Mouse (Mus musculus) cerebellum, adult 9-11 months (tissue): ENCODE results near the gene Qsox1.

Source experiments
- DNase-seq: peaks from one replicate; pipeline ENCODE4 v3.0.0; 2022

Gene Qsox1

GRCm38 (mm10) chr1:155798000-155798399, 14.7 kb downstream of the Qsox1 start:
- DNase-seq, result no peak

- DNase-seq, result no peak
Observed at GRCm38 (mm10) chr1:155797425-155797824, 15.3 kb downstream of the Qsox1 start.

GRCm38 (mm10) chr1:155796757-155797405, 15.8 kb downstream of the Qsox1 start:
- DNase-seq, result no peak

- DNase-seq, result no peak
Observed at GRCm38 (mm10) chr1:155795791-155796233, 16.9 kb downstream of the Qsox1 start.

- DNase-seq, result no peak
Observed at GRCm38 (mm10) chr1:155794855-155795254, 17.8 kb downstream of the Qsox1 start.

GRCm38 (mm10) chr1:155791919-155792318, 20.8 kb downstream of the Qsox1 start:
- no peak for DNase-seq

GRCm38 (mm10) chr1:155790111-155790974, 22.3 kb downstream of the Qsox1 start:
- DNase-seq, result peak; percentile 77

- no peak for DNase-seq
Observed at GRCm38 (mm10) chr1:155785886-155786285, 26.8 kb downstream of the Qsox1 start.

- no peak for DNase-seq
Observed at GRCm38 (mm10) chr1:155784343-155785205, 28.1 kb downstream of the Qsox1 start.

GRCm38 (mm10) chr1:155782382-155782781, 30.3 kb downstream of the Qsox1 start:
- DNase-seq, result no peak

- no peak for DNase-seq
Observed at GRCm38 (mm10) chr1:155777641-155778625, 34.8 kb downstream of the Qsox1 start.

- no peak for DNase-seq
Observed at GRCm38 (mm10) chr1:155759167-155759566, 53.5 kb downstream of the Qsox1 start.

GRCm38 (mm10) chr1:155758711-155759110, 54.0 kb downstream of the Qsox1 start:
- no peak for DNase-seq

GRCm38 (mm10) chr1:155757621-155758020, 55.1 kb downstream of the Qsox1 start:
- no peak for DNase-seq

GRCm38 (mm10) chr1:155753411-155753810, 59.3 kb downstream of the Qsox1 start:
- no peak for DNase-seq

- no peak for DNase-seq
Observed at GRCm38 (mm10) chr1:155751484-155752255, 61.0 kb downstream of the Qsox1 start, which contains the start of gene Lhx4. TSS of gene Lhx4 (minus strand) at chr1:155751684.

GRCm38 (mm10) chr1:155750517-155751178, 62.0 kb downstream of the Qsox1 start:
- DNase-seq, result no peak

- DNase-seq, result no peak
Observed at GRCm38 (mm10) chr1:155747911-155748310, 64.8 kb downstream of the Qsox1 start.

GRCm38 (mm10) chr1:155747011-155747410, 65.7 kb downstream of the Qsox1 start:
- no peak for DNase-seq
